Mouse (Mus musculus) megakaryocyte, embryonic 14.5 days (primary cell): Measurements from ENCODE around the gene Galm.

Experiments used
- FLI1 ChIP-seq: IDR thresholded peaks from 2 replicates; pipeline ENCODE4 v1.6.1; 2012; ENCODE audit warnings: low read length, inconsistent platforms, mixed read lengths
- GATA1 ChIP-seq: IDR thresholded peaks from 3 replicates; pipeline ENCODE4 v1.6.1; 2012; ENCODE audit warnings: mixed read lengths, low read length, inconsistent platforms, borderline replicate concordance

GRCm38 (mm10) chr17:80083223-80083622 is 44.0 kb upstream of the Galm start:
- TF ChIP-seq GATA1 (no peak), FLI1 (no peak)
